Mouse (Mus musculus) liver, embryonic 14.5 days (tissue): Measurements from ENCODE around the gene Gm10401. TPM values are rescaled to one million over a fixed set of nuclear protein-coding genes. Genes with fewer than 3 reads are reported as not detected.

ENCODE experiments used
- ATAC-seq: fragments of 200-750 bp; cut with Nextera tagmentation; 2 replicates; pipeline ENCODE4 v1.8.0; 2017; ENCODE audit warnings: moderate number of reproducible peaks, mild to moderate bottlenecking, moderate library complexity; ENCODE audit not compliant: insufficient read depth
- DNase-seq, 3 experiments: peaks; one replicate each; pipeline ENCODE4 v3.0.0-alpha.2; 2012 to 2013; ENCODE audit warnings: low read depth in 3 of 3, low spot score in 3 of 3
- H3K27ac ChIP-seq: fragments of 300-500 bp; sonication (generic); 2 replicates; pipeline ENCODE4 v1.5.1; 2014; ENCODE audit warnings: moderate library complexity, mild to moderate bottlenecking, control low read depth, inconsistent platforms
- H3K27me3 ChIP-seq: fragments of 300-500 bp; sonication (generic); 2 replicates; pipeline ENCODE4 v1.6.1; 2014; ENCODE audit warnings: mild to moderate bottlenecking, low read length, moderate library complexity; ENCODE audit not compliant: control insufficient read depth, insufficient read depth
- H3K36me3 ChIP-seq: fragments of 300-500 bp; sonication (generic); replicated peaks from 2 replicates; pipeline ENCODE4 v1.6.1; 2014; ENCODE audit warnings: low read depth; ENCODE audit not compliant: control insufficient read depth, insufficient read depth
- H3K4me1 ChIP-seq, 2 experiments: fragments of 200-500 bp in 1 of 2; fragments of 300-500 bp in 1 of 2; sonication (generic) in 1 of 2; replicated peaks; 2 replicates each; pipeline ENCODE4 v1.6.1; 2012 to 2014; ENCODE audit warnings: antibody characterized with exemption in 1 of 2, inconsistent platforms in 1 of 2, low read length in 1 of 2; ENCODE audit not compliant: control insufficient read depth in 2 of 2, insufficient read depth in 2 of 2
- H3K4me2 ChIP-seq: fragments of 300-500 bp; sonication (generic); 2 replicates; pipeline ENCODE4 v1.6.1; 2014; ENCODE audit warnings: low read depth, mild to moderate bottlenecking, control low read depth, moderate library complexity
- H3K4me3 ChIP-seq, 2 experiments: fragments of 200-500 bp in 1 of 2; fragments of 300-500 bp in 1 of 2; sonication (generic) in 1 of 2; 2 replicates each; pipeline ENCODE4 v1.5.1; 2012 to 2014; ENCODE audit warnings: low read depth in 2 of 2, low read length in 2 of 2, mild to moderate bottlenecking in 2 of 2, control low read depth in 1 of 2, inconsistent platforms in 1 of 2, moderate library complexity in 1 of 2; ENCODE audit not compliant: insufficient read depth in 1 of 2
- H3K9ac ChIP-seq: fragments of 300-500 bp; sonication (generic); replicated peaks from 2 replicates; pipeline ENCODE4 v1.6.1; 2014; ENCODE audit warnings: mild to moderate bottlenecking, control low read depth, moderate library complexity
- H3K9me3 ChIP-seq: fragments of 300-500 bp; sonication (generic); 2 replicates; pipeline ENCODE4 v1.6.1; 2016; ENCODE audit warnings: low read length, mixed read lengths; ENCODE audit not compliant: control insufficient read depth
- CTCF ChIP-seq: IDR thresholded peaks from 2 replicates; pipeline ENCODE4 v1.5.1; 2016; ENCODE audit warnings: antibody characterized with exemption, low read depth, control low read depth
- EP300 ChIP-seq: IDR thresholded peaks from 2 replicates; pipeline ENCODE4 v1.6.1; 2016; ENCODE audit warnings: antibody characterized with exemption, low read depth
- WGBS: fragments of 180-500 bp; shearing (Covaris S2); extraction: QIAGEN DNeasy Blood & Tissue Kit; methylation state at CpG from one replicate; pipeline ENCODE4 v1.1.7; 2014; ENCODE audit not compliant: insufficient replicate concordance; 5-methylcytosine and 5-hydroxymethylcytosine counted together
- polyA plus RNA-seq, 2 experiments: library from polyadenylated mRNA; depleted of rRNA in 1 of 2; stranded (reverse) in 1 of 2; unstranded in 1 of 2; fragments of >200 nt; fragmentation: Nextera tagmentation in 1 of 2; extraction: Ambion mirVana in 1 of 2; gene quantifications; 2 replicates each; pipeline versions ENCODE4 v1.2.1 to v1.2.3; 2012 to 2014

Gene Gm10401
- polyA plus RNA-seq, 2 experiments = 0.07 to 14.0 TPM

- no peak for ATAC-seq
- no peak for TF ChIP-seq EP300
- TF ChIP-seq CTCF = no peak
- Histone ChIP-seq H3K9ac (no peak overlapping the region), H3K9me3 (no peaks in the 10 kb centered on the region), H3K36me3 (peaks cover 13% of the 10 kb centered on the region), H3K4me3 (no peak overlapping the region), H3K27ac (no peak overlapping the region), H3K4me2 (no peak overlapping the region), H3K27me3 (no peaks in the 10 kb centered on the region), H3K4me1 (peaks cover 44 to 48% of the 10 kb centered on the region in 2 experiments)
- WGBS = 85% methylated on average over 7 of the region's 7 CpGs
- no peak for DNase-seq
Observed at GRCm38 (mm10) chr5:115063391-115063790, 34.7 kb downstream of the Gm10401 start.

DNA sequence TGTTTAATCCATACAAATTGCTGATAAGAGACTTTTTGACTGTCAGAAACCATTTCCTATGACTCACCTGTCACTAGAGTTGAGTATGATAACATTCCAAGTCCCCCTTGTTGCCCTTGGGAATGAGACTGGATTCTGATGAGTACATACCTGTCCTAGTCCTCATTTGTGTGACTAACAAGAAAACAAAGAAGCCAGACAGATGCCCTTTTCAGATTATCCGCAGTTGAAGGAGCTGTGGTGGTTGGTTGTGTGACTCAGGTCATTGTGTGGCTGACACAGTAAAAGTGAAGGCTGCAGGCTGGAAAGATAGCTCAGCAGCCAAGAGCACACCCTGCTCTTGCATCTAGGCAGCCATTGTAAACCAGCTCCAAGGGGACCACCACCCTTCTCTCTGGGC, 35.5 kb downstream of the Gm10401 start:
- H3K9me3 ChIP-seq = no peaks in the 10 kb centered on the region
- no peak overlapping the region for H3K4me2 ChIP-seq
- H3K27ac ChIP-seq = no peak overlapping the region
- H3K4me3 ChIP-seq = no peak overlapping the region
- no peaks in the 10 kb centered on the region for H3K27me3 ChIP-seq
- peaks cover 13% of the 10 kb centered on the region for H3K36me3 ChIP-seq
- WGBS = 54% methylated on average over 1 of the region's 1 CpGs
- peaks cover 43 to 49% of the 10 kb centered on the region in 2 experiments for H3K4me1 ChIP-seq
- TF ChIP-seq CTCF (no peak), EP300 (no peak)
- no peak for ATAC-seq
- H3K9ac ChIP-seq = no peak overlapping the region
- no peak for DNase-seq

GRCm38 (mm10) chr5:115060977-115061376, 37.1 kb downstream of the Gm10401 start:
- ATAC-seq = no peak
- no peak for DNase-seq
- 33% methylated on average over 3 of the region's 3 CpGs for WGBS
- Histone ChIP-seq H3K9ac (no peak overlapping the region), H3K27ac (no peak overlapping the region), H3K4me1 (peaks cover 48 to 57% of the 10 kb centered on the region in 2 experiments), H3K4me3 (no peak overlapping the region), H3K27me3 (no peaks in the 10 kb centered on the region), H3K4me2 (no peak overlapping the region), H3K36me3 (peaks cover 13% of the 10 kb centered on the region), H3K9me3 (no peaks in the 10 kb centered on the region)
- TF ChIP-seq CTCF = no peak
- no peak for TF ChIP-seq EP300

DNA sequence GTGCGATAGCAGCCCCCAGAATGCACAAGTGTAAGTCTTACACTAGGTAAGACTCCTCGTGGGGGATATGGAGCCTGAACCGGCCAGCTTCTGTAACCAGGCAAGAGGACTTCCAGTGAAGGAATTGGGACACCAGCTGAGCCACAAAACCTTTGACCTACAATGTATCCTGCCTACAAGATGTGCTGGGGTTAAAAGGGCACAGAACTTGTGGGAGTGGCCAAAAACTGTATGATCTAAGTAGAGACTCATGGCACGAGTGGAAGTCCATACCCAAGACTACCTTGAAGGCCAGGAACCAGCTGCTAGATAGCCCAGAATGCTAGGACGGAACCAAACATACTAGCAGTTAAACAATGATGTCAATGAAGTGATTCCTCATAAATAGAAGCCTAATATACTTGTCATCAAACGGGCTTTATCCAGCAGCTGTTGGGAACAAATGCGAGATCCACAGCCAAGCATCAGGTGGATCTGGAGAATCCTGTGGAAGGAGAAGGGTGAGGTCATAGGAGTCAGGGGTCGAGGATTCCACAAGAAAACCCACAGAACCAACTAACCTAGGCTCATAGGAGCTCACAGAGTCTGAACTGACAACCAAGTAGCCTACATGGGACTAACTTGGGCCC, 37.9 kb downstream of the Gm10401 start:
- peak overlapping the region; percentile 86 for H3K27ac ChIP-seq
- H3K4me3 ChIP-seq = no peak overlapping the region
- ATAC-seq (no peak), DNase-seq (no peak)
- H3K9ac ChIP-seq = no peak overlapping the region; the same call in 1 of the 2 replicates
- peaks cover 55 to 62% of the 10 kb centered on the region in 2 experiments for H3K4me1 ChIP-seq
- H3K9me3 ChIP-seq = no peaks in the 10 kb centered on the region
- no peak overlapping the region for H3K4me2 ChIP-seq
- TF ChIP-seq EP300 = no peak
- no peak for TF ChIP-seq CTCF
- no peaks in the 10 kb centered on the region for H3K27me3 ChIP-seq
- H3K36me3 ChIP-seq = peaks cover 13% of the 10 kb centered on the region
- WGBS = 76% methylated on average over 8 of the region's 8 CpGs

- H3K4me3 ChIP-seq = peak overlapping the region; percentile 15 to 23; a peak in 3 of 4 replicates
- 7% methylated on average over 7 of the region's 7 CpGs for WGBS
- ATAC-seq (peak; percentile 76), DNase-seq (no peak)
- H3K4me2 ChIP-seq = peak overlapping the region; percentile 72
- TF ChIP-seq CTCF (no peak), EP300 (peak; percentile 47)
- peaks cover 13% of the 10 kb centered on the region for H3K36me3 ChIP-seq
- H3K27ac ChIP-seq = peak overlapping the region; percentile 86
- no peaks in the 10 kb centered on the region for H3K27me3 ChIP-seq
- H3K4me1 ChIP-seq = peaks cover 64 to 72% of the 10 kb centered on the region in 2 experiments
- peak overlapping the region; percentile 45; the same call in 1 of the 2 replicates for H3K9ac ChIP-seq
- H3K9me3 ChIP-seq = no peaks in the 10 kb centered on the region
Observed at GRCm38 (mm10) chr5:115058584-115059297, 39.4 kb downstream of the Gm10401 start.
